Mouse (Mus musculus): ENCODE results near the gene Ankfn1. TPM values are rescaled to one million over a fixed set of nuclear protein-coding genes. Genes with fewer than 3 reads are reported as not detected.

The Ankfn1 gene
- polyA plus RNA-seq, 1 experiment from 2014 or later: 0.02 TPM

- Histone ChIP-seq H3K36me3 (no peaks in the 10 kb centered on the region), H3K4me2 (no peak overlapping the region), H3K27ac (no peak overlapping the region), H3K9me3 (replicated peaks) (no peaks in the 10 kb centered on the region), H3K4me1 (replicated peaks) (no peaks in the 10 kb centered on the region), H3K27me3 (no peaks in the 10 kb centered on the region), H3K9ac (no peak overlapping the region), H3K4me3 (replicated peaks) (no peak overlapping the region)
- DNase-seq (no peak), ATAC-seq (ENCODE audit: low read depth) (no peak)
- WGBS (ENCODE audit: insufficient replicate concordance): 44% methylated on average over 3 of the region's 3 CpGs
Observed at GRCm38 (mm10) chr11:89672510-89673085, 104.9 kb downstream of the Ankfn1 start.

- Histone ChIP-seq H3K36me3 (no peaks in the 10 kb centered on the region), H3K9ac (no peak overlapping the region), H3K9me3 (replicated peaks) (no peaks in the 10 kb centered on the region), H3K4me1 (replicated peaks) (no peaks in the 10 kb centered on the region), H3K27ac (no peak overlapping the region), H3K27me3 (no peaks in the 10 kb centered on the region), H3K4me3 (replicated peaks) (no peak overlapping the region), H3K4me2 (no peak overlapping the region)
- DNase-seq (no peak), ATAC-seq (ENCODE audit: low read depth) (no peak)
- 66% methylated on average over 14 of the region's 14 CpGs for WGBS (ENCODE audit: insufficient replicate concordance)
Observed at GRCm38 (mm10) chr11:89665170-89665880, 112.1 kb downstream of the Ankfn1 start.

DNA sequence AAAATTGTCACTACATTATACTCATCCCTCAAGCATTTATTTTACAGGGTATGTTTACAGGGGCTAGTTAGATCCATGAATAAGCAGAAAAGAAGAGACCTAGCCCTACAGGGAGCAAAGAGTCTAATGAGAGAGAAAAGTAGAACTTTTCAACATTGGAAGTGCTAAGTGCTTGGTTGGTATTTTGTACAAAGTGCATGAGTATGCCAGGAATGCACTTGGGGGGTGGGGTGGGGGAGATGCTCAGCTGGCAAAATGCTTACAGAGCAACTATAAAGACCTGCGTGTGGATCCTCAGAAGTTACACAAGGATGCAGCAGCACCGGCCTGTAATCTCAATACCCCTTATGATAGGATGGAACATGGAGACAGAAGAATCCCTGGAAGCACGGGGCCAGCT is 118.4 kb downstream of the Ankfn1 start:
- Histone ChIP-seq H3K9me3 (replicated peaks) (no peaks in the 10 kb centered on the region), H3K9ac (no peak overlapping the region), H3K4me1 (replicated peaks) (no peaks in the 10 kb centered on the region), H3K27ac (no peak overlapping the region), H3K4me3 (replicated peaks) (no peak overlapping the region), H3K36me3 (no peaks in the 10 kb centered on the region), H3K27me3 (no peaks in the 10 kb centered on the region), H3K4me2 (no peak overlapping the region)
- DNase-seq (no peak), ATAC-seq (ENCODE audit: low read depth) (no peak)
- 62% methylated on average over 3 of the region's 3 CpGs for WGBS (ENCODE audit: insufficient replicate concordance)

DNA sequence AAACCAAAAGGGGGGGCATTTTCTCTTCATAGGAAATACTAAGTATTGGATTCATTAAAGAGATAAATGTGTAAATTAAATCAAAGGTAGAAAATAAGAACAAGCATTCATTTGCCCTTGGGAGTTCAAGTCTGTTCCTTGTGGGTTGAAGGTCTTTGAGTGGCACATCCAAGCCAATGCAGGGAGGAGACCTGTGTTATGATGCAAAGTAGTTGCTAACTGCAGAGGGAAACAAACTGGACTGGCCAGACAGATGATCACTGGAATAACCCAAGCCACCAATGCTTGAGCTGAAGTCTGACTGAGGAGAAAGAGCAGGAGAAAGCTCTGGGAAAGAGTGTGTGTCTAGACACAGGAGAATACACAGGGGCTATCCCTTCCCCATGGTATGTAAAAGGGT is 120.9 kb downstream of the Ankfn1 start:
- no peaks in the 10 kb centered on the region for H3K36me3 ChIP-seq
- no peaks in the 10 kb centered on the region for H3K27me3 ChIP-seq
- H3K4me3 ChIP-seq (replicated peaks): no peak overlapping the region
- DNase-seq (no peak), ATAC-seq (ENCODE audit: low read depth) (no peak)
- H3K9ac ChIP-seq: no peak overlapping the region
- no peak overlapping the region for H3K27ac ChIP-seq
- no peaks in the 10 kb centered on the region for H3K9me3 ChIP-seq (replicated peaks)
- no peak overlapping the region for H3K4me2 ChIP-seq
- H3K4me1 ChIP-seq (replicated peaks): no peaks in the 10 kb centered on the region

GRCm38 (mm10) chr11:89635740-89636139 is 141.7 kb downstream of the Ankfn1 start:
- H3K9me3 ChIP-seq (replicated peaks): no peaks in the 10 kb centered on the region
- H3K4me3 ChIP-seq (replicated peaks): no peak overlapping the region
- H3K4me1 ChIP-seq (replicated peaks): no peaks in the 10 kb centered on the region
- no peaks in the 10 kb centered on the region for H3K27me3 ChIP-seq
- H3K9ac ChIP-seq: no peak overlapping the region
- H3K36me3 ChIP-seq: no peaks in the 10 kb centered on the region
- ATAC-seq (ENCODE audit: low read depth): no peak
- H3K27ac ChIP-seq: no peak overlapping the region
- no peak overlapping the region for H3K4me2 ChIP-seq
- 68% methylated on average over 1 of the region's 1 CpGs for WGBS (ENCODE audit: insufficient replicate concordance)
- no peak for DNase-seq

DNA sequence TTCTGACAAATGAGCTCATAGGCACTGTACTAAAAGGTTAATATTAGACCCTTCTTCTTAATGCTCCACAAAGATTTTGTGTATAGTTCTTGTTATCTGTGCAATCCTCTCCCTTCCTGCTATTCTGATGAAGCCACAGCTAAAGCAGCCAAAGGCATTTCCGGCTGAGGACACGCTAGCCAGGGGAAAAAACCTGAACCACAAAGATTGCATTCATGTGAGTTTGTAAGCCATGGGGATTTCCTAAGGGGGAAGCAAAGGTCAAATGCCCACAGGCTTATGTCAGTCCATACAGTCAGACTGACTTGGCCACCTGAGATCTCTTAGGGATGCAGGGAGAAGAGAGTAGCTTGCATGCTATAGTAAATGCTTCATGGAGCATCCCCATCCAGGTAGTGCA is 146.1 kb downstream of the Ankfn1 start:
- Histone ChIP-seq H3K9ac (no peak overlapping the region), H3K4me3 (replicated peaks) (no peak overlapping the region), H3K27ac (no peak overlapping the region), H3K4me1 (replicated peaks) (no peaks in the 10 kb centered on the region), H3K27me3 (no peaks in the 10 kb centered on the region), H3K4me2 (no peak overlapping the region), H3K36me3 (no peaks in the 10 kb centered on the region), H3K9me3 (replicated peaks) (no peaks in the 10 kb centered on the region)
- DNase-seq (no peak), ATAC-seq (ENCODE audit: low read depth) (no peak)
- WGBS (ENCODE audit: insufficient replicate concordance): 56% methylated on average over 2 of the region's 2 CpGs

- Histone ChIP-seq H3K4me2 (no peak overlapping the region), H3K4me3 (replicated peaks) (no peak overlapping the region), H3K9me3 (replicated peaks) (no peaks in the 10 kb centered on the region), H3K36me3 (no peaks in the 10 kb centered on the region), H3K4me1 (replicated peaks) (no peaks in the 10 kb centered on the region), H3K27me3 (no peaks in the 10 kb centered on the region), H3K27ac (no peak overlapping the region), H3K9ac (no peak overlapping the region)
- DNase-seq: no peak
- WGBS (ENCODE audit: insufficient replicate concordance): 56% methylated on average over 6 of the region's 6 CpGs
- no peak for ATAC-seq (ENCODE audit: low read depth)
Observed at GRCm38 (mm10) chr11:89628562-89628961, 148.9 kb downstream of the Ankfn1 start.

- H3K4me2 ChIP-seq: no peak overlapping the region
- H3K27ac ChIP-seq: no peak overlapping the region
- no peak overlapping the region for H3K4me3 ChIP-seq (replicated peaks)
- H3K27me3 ChIP-seq: no peaks in the 10 kb centered on the region
- no peak for DNase-seq
- H3K4me1 ChIP-seq (replicated peaks): no peaks in the 10 kb centered on the region
- H3K9me3 ChIP-seq (replicated peaks): no peaks in the 10 kb centered on the region
- no peak for ATAC-seq (ENCODE audit: low read depth)
- H3K36me3 ChIP-seq: no peaks in the 10 kb centered on the region
- H3K9ac ChIP-seq: no peak overlapping the region
Observed at GRCm38 (mm10) chr11:89627232-89627631, 150.2 kb downstream of the Ankfn1 start.

- H3K27me3 ChIP-seq: no peaks in the 10 kb centered on the region
- DNase-seq (no peak), ATAC-seq (ENCODE audit: low read depth) (no peak)
- no peak overlapping the region for H3K4me3 ChIP-seq (replicated peaks)
- no peaks in the 10 kb centered on the region for H3K4me1 ChIP-seq (replicated peaks)
- H3K4me2 ChIP-seq: no peak overlapping the region
- no peaks in the 10 kb centered on the region for H3K9me3 ChIP-seq (replicated peaks)
- H3K27ac ChIP-seq: no peak overlapping the region
- H3K36me3 ChIP-seq: no peaks in the 10 kb centered on the region
- 76% methylated on average over 13 of the region's 13 CpGs for WGBS (ENCODE audit: insufficient replicate concordance)
- no peak overlapping the region for H3K9ac ChIP-seq
Observed at GRCm38 (mm10) chr11:89623698-89624445, 153.6 kb downstream of the Ankfn1 start.

DNA sequence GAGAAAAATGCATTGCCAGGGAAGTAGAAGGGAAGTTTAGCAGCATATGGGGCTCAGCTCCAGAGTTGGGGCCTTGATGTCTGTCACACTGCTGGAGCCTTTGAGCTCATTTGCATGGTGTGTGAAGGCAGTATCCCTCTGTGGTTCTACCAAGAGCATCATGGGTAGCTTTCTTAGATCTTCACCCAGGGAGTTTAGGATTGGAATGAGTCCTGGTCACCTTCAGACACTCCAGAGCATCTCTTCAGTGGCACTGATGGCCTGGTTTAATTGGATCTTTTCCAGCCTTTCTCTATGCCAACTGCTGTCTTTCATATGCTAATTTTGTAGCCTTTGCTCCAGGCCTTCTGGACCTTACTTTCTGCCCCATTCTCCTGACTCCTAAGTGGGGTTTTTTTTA is 157.5 kb downstream of the Ankfn1 start:
- H3K27me3 ChIP-seq: no peaks in the 10 kb centered on the region

DNA sequence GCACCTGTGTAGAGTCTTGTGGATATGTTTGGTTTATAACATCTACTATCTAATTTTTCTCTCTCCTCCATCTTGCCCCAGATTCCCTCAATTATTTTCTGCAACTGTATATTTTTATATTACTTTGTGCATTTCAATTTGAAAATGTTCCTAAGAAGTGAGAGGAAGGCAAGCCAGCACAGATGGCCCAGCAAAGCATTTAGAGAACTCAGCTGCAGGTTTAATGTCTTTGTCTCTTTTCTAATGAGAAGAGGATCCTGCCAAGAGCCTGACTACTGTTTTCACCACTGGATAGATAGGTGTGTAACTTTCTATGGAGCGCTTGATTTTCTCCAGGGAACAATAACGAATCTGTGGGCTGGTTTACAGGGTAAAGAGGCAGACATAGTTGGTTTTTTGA is 161.6 kb downstream of the Ankfn1 start:
- Histone ChIP-seq H3K4me3 (replicated peaks) (no peak overlapping the region), H3K36me3 (no peaks in the 10 kb centered on the region), H3K9ac (no peak overlapping the region), H3K4me1 (replicated peaks) (no peaks in the 10 kb centered on the region), H3K27me3 (no peaks in the 10 kb centered on the region), H3K27ac (no peak overlapping the region), H3K9me3 (replicated peaks) (no peaks in the 10 kb centered on the region), H3K4me2 (no peak overlapping the region)
- ATAC-seq (ENCODE audit: low read depth) (no peak), DNase-seq (no peak)
- WGBS (ENCODE audit: insufficient replicate concordance): 62% methylated on average over 2 of the region's 2 CpGs

More for the DNA sequence above, 157.5 kb downstream of the Ankfn1 start:
- Histone ChIP-seq H3K4me2 (no peak overlapping the region), H3K4me1 (replicated peaks) (no peaks in the 10 kb centered on the region), H3K4me3 (replicated peaks) (no peak overlapping the region), H3K9me3 (replicated peaks) (no peaks in the 10 kb centered on the region), H3K27ac (no peak overlapping the region), H3K36me3 (no peaks in the 10 kb centered on the region), H3K9ac (no peak overlapping the region)
- DNase-seq: no peak
- ATAC-seq (ENCODE audit: low read depth): no peak

- no peaks in the 10 kb centered on the region for H3K36me3 ChIP-seq
- no peak for DNase-seq
- H3K27ac ChIP-seq: no peak overlapping the region
- no peak overlapping the region for H3K4me3 ChIP-seq (replicated peaks)
- H3K27me3 ChIP-seq: no peaks in the 10 kb centered on the region
- H3K4me2 ChIP-seq: no peak overlapping the region
- no peaks in the 10 kb centered on the region for H3K9me3 ChIP-seq (replicated peaks)
- ATAC-seq (ENCODE audit: low read depth): no peak
- H3K9ac ChIP-seq: no peak overlapping the region
- WGBS (ENCODE audit: insufficient replicate concordance): 44% methylated on average over 3 of the region's 3 CpGs
- no peaks in the 10 kb centered on the region for H3K4me1 ChIP-seq (replicated peaks)
Observed at GRCm38 (mm10) chr11:89611596-89611995, 165.9 kb downstream of the Ankfn1 start.

Data from liver, embryonic 13.5 days (tissue).